Mouse (Mus musculus) cerebellum, postnatal 25 days (tissue): ENCODE results near the gene Gm13539.

Experiments
- DNase-seq, 2 experiments: peaks; one replicate each; pipeline ENCODE4 v3.0.0; 2021; ENCODE audit warnings: mixed read lengths in 2 of 2

Gm13539 gene

GRCm38 (mm10) chr2:25828344-25828947 lies 46.4 kb downstream of the Gm13539 start:
- no peak for DNase-seq

GRCm38 (mm10) chr2:25830786-25831185 lies 48.7 kb downstream of the Gm13539 start:
- DNase-seq = no peak

GRCm38 (mm10) chr2:25836291-25836690 lies 54.2 kb downstream of the Gm13539 start:
- DNase-seq = peak; percentile 91 to 92
